Comparison of ENCODE assay signal across 8 mouse cellular contexts in genomic region chr11:49202523-49203061, GRCm38 (mm10). TPM values are rescaled to one million over a fixed set of nuclear protein-coding genes. Genes with fewer than 3 reads are reported as not detected.
A peak's percentile ranks its signal among the peaks of the same experiment; 100 is the strongest.
DNase-seq lines count a peak whose midpoint lies in the region; ATAC-seq and TF ChIP-seq lines count a peak whose summit lies in the region.

No protein-coding gene starts in this region.

- peaks cover 51% of the 10 kb centered on the region for H3K4me1 ChIP-seq in erythroblast, embryonic 14.5 days (ENCODE audit: control insufficient read depth)
- H3K4me1 ChIP-seq in liver, postnatal 0 days (ENCODE audit: insufficient read depth), result peaks cover 22% of the 10 kb centered on the region

- peak overlapping the region; percentile 77 for H3K4me2 ChIP-seq in liver, postnatal 0 days (ENCODE audit: low read depth, low read length)

- H3K27ac ChIP-seq in liver, postnatal 0 days (ENCODE audit: low read depth), result peak overlapping the region; percentile 99

- H3K9ac ChIP-seq in liver, postnatal 0 days (replicated peaks), result peak overlapping the region; percentile 84

- peak; percentile 40 for ATAC-seq in inflammation-experienced regulatory T-cells, adult 6 months
- ATAC-seq in liver, postnatal 0 days, result peak; percentile 32

- no peak for TF ChIP-seq CTCF in liver, postnatal 0 days (IDR thresholded peaks at IDR 0.05; ENCODE audit: low read depth)

- intact Hi-C loops in left cerebral cortex, postnatal 10 days (cut with DNase I), result loop anchor here (5.0 kb wide), 1 partner anchor 50 kb away; no protein-coding TSS in a partner anchor

- peaks cover 3% of the 10 kb centered on the region for H3K9me3 ChIP-seq in erythroblast, embryonic 14.5 days (ENCODE audit: control insufficient read depth, low read length)
- no peaks in the 10 kb centered on the region for H3K9me3 ChIP-seq in liver, postnatal 0 days (ENCODE audit: low read length)

- H3K4me3 ChIP-seq in erythroblast, embryonic 14.5 days (replicated peaks), result peak overlapping the region; percentile 87
- peak overlapping the region; percentile 78 for H3K4me3 ChIP-seq in liver, postnatal 0 days (ENCODE audit: low read depth, low read length)

- H3K27me3 ChIP-seq in erythroblast, embryonic 14.5 days (ENCODE audit: control insufficient read depth), result no peaks in the 10 kb centered on the region
- H3K27me3 ChIP-seq in liver, postnatal 0 days (ENCODE audit: insufficient read depth, low read length), result no peaks in the 10 kb centered on the region

- 1% methylated on average over 10 of the region's 10 CpGs for WGBS in liver, postnatal 0 days (ENCODE audit: insufficient replicate concordance)

- peak; percentile 41 for DNase-seq in kidney, adult 11 months
- DNase-seq in kidney, adult 9 months, result no peak
- DNase-seq in MEL-GATA-1-ER (ENCODE audit: extremely low read depth, low read depth), result peak; percentile 55
- peak; percentile 53 for DNase-seq in liver, postnatal 0 days
- peak; percentile 13 for DNase-seq in ovary, postnatal 14 days (ENCODE audit: low spot score)
- no peak for DNase-seq in left cerebral cortex, postnatal 10 days (ENCODE audit: extremely low spot score in 1 of 2, low spot score in 2 of 2)

- peaks cover 13% of the 10 kb centered on the region for H3K36me3 ChIP-seq in erythroblast, embryonic 14.5 days (ENCODE audit: control insufficient read depth)
- H3K36me3 ChIP-seq in liver, postnatal 0 days (replicated peaks; ENCODE audit: insufficient read depth, low read length), result peaks cover 3% of the 10 kb centered on the region; the same call in 1 of the 2 replicates

- TF ChIP-seq EP300 in liver, postnatal 0 days (IDR thresholded peaks at IDR 0.05; ENCODE audit: low read depth), result no peak

RNA-seq across cellular contexts. Expression of gene Zfp62, which starts 0.5 kb away (rescaled TPM):
- 0.02 and 0.16 TPM in 2 replicates for polyA plus RNA-seq in erythroblast, embryonic 14.5 days (2012)
- 10 to 100 TPM; 43.8 to 49.9 (median 49.6) TPM for polyA plus RNA-seq in inflammation-experienced regulatory T-cells, adult 6 months (2017; shearing (Covaris generic))
- 8.6 and 8.8 TPM in 2 replicates for polyA plus RNA-seq in liver, postnatal 0 days (2015; fragmentation: Nextera tagmentation; extraction: Ambion mirVana)
- 10 to 100 TPM; 37.4 to 40.4 TPM for total RNA-seq in left cerebral cortex, postnatal 10 days (2021)

RNA-seq across cellular contexts. Expression of gene Btnl9, which starts 15.6 kb away (rescaled TPM):
- not detected in 2 replicates for polyA plus RNA-seq in erythroblast, embryonic 14.5 days (2012)
- under 1 TPM in 1 of 3 experiments, not detected in 2; 0.39 TPM for polyA plus RNA-seq in inflammation-experienced regulatory T-cells, adult 6 months (2017; shearing (Covaris generic))
- polyA plus RNA-seq in liver, postnatal 0 days (2015; fragmentation: Nextera tagmentation; extraction: Ambion mirVana), result 1.6 and 1.9 TPM in 2 replicates
- under 1 TPM; 0.11 to 0.59 TPM for total RNA-seq in left cerebral cortex, postnatal 10 days (2021)

RNA-seq across cellular contexts. Expression of gene Mgat1, which starts 41.4 kb away (rescaled TPM):
- 6.7 and 7.3 TPM in 2 replicates for polyA plus RNA-seq in erythroblast, embryonic 14.5 days (2012)
- polyA plus RNA-seq in inflammation-experienced regulatory T-cells, adult 6 months (2017; shearing (Covaris generic)), result 10 to 100 TPM; 62.3 to 88.6 (median 70.5) TPM
- 56.3 and 58.2 TPM in 2 replicates for polyA plus RNA-seq in liver, postnatal 0 days (2015; fragmentation: Nextera tagmentation; extraction: Ambion mirVana)
- total RNA-seq in left cerebral cortex, postnatal 10 days (2021), result 10 to 100 TPM; 60.5 to 67.2 TPM

RNA-seq across cellular contexts. Expression of gene Olfr1394, which starts 48.4 kb away (rescaled TPM):
- polyA plus RNA-seq in erythroblast, embryonic 14.5 days (2012), result not detected in 2 replicates
- polyA plus RNA-seq in inflammation-experienced regulatory T-cells, adult 6 months (2017; shearing (Covaris generic)), result not detected
- not detected in 2 replicates for polyA plus RNA-seq in liver, postnatal 0 days (2015; fragmentation: Nextera tagmentation; extraction: Ambion mirVana)
- total RNA-seq in left cerebral cortex, postnatal 10 days (2021), result not detected

Comparison
In these comparisons a context has a peak if more than half of its experiments do, and no peak if none do; other contexts are left out.
1. DNase-seq: peak in kidney, adult 11 months (single experiment), MEL-GATA-1-ER (single experiment), liver, postnatal 0 days (single experiment) and ovary, postnatal 14 days (single experiment); none in kidney, adult 9 months (single experiment) and left cerebral cortex, postnatal 10 days (0 of 2).